Comparison of ENCODE assay signal across 25 mouse cellular contexts in genomic region chr9:28121858-28122257, GRCm38 (mm10).
"Had no signal": no experiment of that assay in that cellular context is flagged by ENCODE, and none has a peak within 500 bp of the region (broad histone marks: within the 10 kb centered on the region; RNA-seq: fewer than 3 reads in every experiment).

No protein-coding gene starts in this region.

- H3K4me1 ChIP-seq: heart, embryonic 13.5 days; heart, embryonic 15.5 days; hindbrain, embryonic 15.5 days; kidney, embryonic 15.5 days; limb, embryonic 13.5 days; limb, embryonic 15.5 days had no signal

- DNase-seq: gastrocnemius, postnatal 14 days; gastrocnemius, postnatal 36 days; heart, adult 11 months; heart, adult 2 months; heart, postnatal 14 days; heart, postnatal 36 days; kidney, adult 11 months; kidney, adult 2 months; kidney, adult 9 months; kidney, postnatal 14 days; kidney, postnatal 36 days; layer of hippocampus, adult 9-11 months; layer of hippocampus, postnatal 36 days had no signal

- H3K4me2 ChIP-seq: heart, embryonic 11.5 days; heart, embryonic 13.5 days; heart, embryonic 15.5 days; hindbrain, embryonic 13.5 days; hindbrain, embryonic 15.5 days; kidney, embryonic 15.5 days; limb, embryonic 13.5 days; limb, embryonic 15.5 days had no signal

- ATAC-seq: hindbrain, postnatal 0 days; intestine, embryonic 16.5 days had no signal

- H3K27me3 ChIP-seq: heart, embryonic 13.5 days; heart, embryonic 15.5 days; hindbrain, embryonic 13.5 days; hindbrain, embryonic 15.5 days; kidney, embryonic 15.5 days; limb, embryonic 13.5 days; limb, embryonic 15.5 days had no signal

- H3K9me3 ChIP-seq: heart, embryonic 13.5 days; heart, embryonic 15.5 days; hindbrain, embryonic 13.5 days; hindbrain, embryonic 15.5 days; kidney, embryonic 15.5 days; limb, embryonic 13.5 days; limb, embryonic 15.5 days had no signal

- H3K4me3 ChIP-seq: heart, adult 2 months; heart, embryonic 13.5 days; heart, embryonic 15.5 days; hindbrain, embryonic 13.5 days; hindbrain, embryonic 15.5 days; kidney, embryonic 15.5 days; left cerebral cortex, adult 2 months; limb, embryonic 13.5 days; limb, embryonic 15.5 days had no signal

- H3K27ac ChIP-seq: heart, adult 2 months; heart, embryonic 13.5 days; heart, embryonic 15.5 days; hindbrain, embryonic 13.5 days; hindbrain, embryonic 15.5 days; hindbrain, postnatal 0 days; kidney, embryonic 15.5 days; kidney, postnatal 0 days; left cerebral cortex, adult 2 months; limb, embryonic 13.5 days; limb, embryonic 15.5 days had no signal

- H3K36me3 ChIP-seq: heart, embryonic 13.5 days; heart, embryonic 15.5 days; hindbrain, embryonic 13.5 days; hindbrain, embryonic 15.5 days; kidney, embryonic 15.5 days; limb, embryonic 13.5 days; limb, embryonic 15.5 days had no signal

- H3K9ac ChIP-seq: heart, embryonic 13.5 days; heart, embryonic 15.5 days; hindbrain, embryonic 13.5 days; hindbrain, embryonic 15.5 days; kidney, embryonic 15.5 days; limb, embryonic 13.5 days; limb, embryonic 15.5 days had no signal
